Mouse (Mus musculus) stomach, postnatal 0 days (tissue): Measurements from ENCODE around the gene Pspc1. TPM values are rescaled to one million over a fixed set of nuclear protein-coding genes. Genes with fewer than 3 reads are reported as not detected.

ENCODE experiments used
- ATAC-seq: fragments of 200-750 bp; cut with Nextera tagmentation; 2 replicates; pipeline ENCODE4 v1.8.0; 2017; ENCODE audit not compliant: low FRiP score, low TSS enrichment
- DNase-seq: peaks from one replicate; pipeline ENCODE4 v3.0.0-alpha.2; 2016; ENCODE audit warnings: low spot score
- H3K27ac ChIP-seq: fragments of 300-500 bp; sonication (generic); replicated peaks from 2 replicates; pipeline ENCODE4 v1.5.1; 2014; ENCODE audit warnings: mild to moderate bottlenecking, control low read depth
- H3K27me3 ChIP-seq: fragments of 300-500 bp; sonication (generic); 2 replicates; pipeline ENCODE4 v1.6.1; 2014; ENCODE audit warnings: low read length; ENCODE audit not compliant: control insufficient read depth, insufficient read depth
- H3K36me3 ChIP-seq: fragments of 300-500 bp; sonication (generic); 2 replicates; pipeline ENCODE4 v1.6.1; 2014; ENCODE audit warnings: low read length, mixed read lengths; ENCODE audit not compliant: control insufficient read depth, insufficient read depth
- H3K4me1 ChIP-seq: fragments of 300-500 bp; sonication (generic); replicated peaks from 2 replicates; pipeline ENCODE4 v1.6.1; 2014; ENCODE audit warnings: antibody characterized with exemption; ENCODE audit not compliant: control insufficient read depth, insufficient read depth
- H3K4me2 ChIP-seq: fragments of 300-500 bp; sonication (generic); replicated peaks from 2 replicates; pipeline ENCODE4 v1.6.1; 2014; ENCODE audit warnings: low read depth, mild to moderate bottlenecking, control low read depth, moderate library complexity
- H3K4me3 ChIP-seq: fragments of 300-500 bp; sonication (generic); 2 replicates; pipeline ENCODE4 v1.5.1; 2014; ENCODE audit warnings: low read depth, low read length, control low read depth
- H3K9ac ChIP-seq: fragments of 300-500 bp; sonication (generic); 2 replicates; pipeline ENCODE4 v1.6.1; 2014; ENCODE audit warnings: mild to moderate bottlenecking, low read length, control low read depth, mixed read lengths
- H3K9me3 ChIP-seq: fragments of 300-500 bp; sonication (generic); 2 replicates; pipeline ENCODE4 v1.6.1; 2016; ENCODE audit warnings: low read length; ENCODE audit not compliant: control insufficient read depth
- CTCF ChIP-seq: IDR thresholded peaks from 2 replicates; pipeline ENCODE4 v1.5.1; 2016; ENCODE audit warnings: antibody characterized with exemption, low read depth, mild to moderate bottlenecking, moderate library complexity
- EP300 ChIP-seq: optimal IDR thresholded peaks from 2 replicates; pipeline ENCODE3; 2016; ENCODE audit warnings: antibody characterized with exemption
- WGBS: fragments of 180-500 bp; shearing (Covaris S2); extraction: QIAGEN DNeasy Blood & Tissue Kit; methylation state at CpG from one replicate; pipeline ENCODE4 v1.1.7; 2014; 5-methylcytosine and 5-hydroxymethylcytosine counted together
- polyA plus RNA-seq: library from polyadenylated mRNA; unstranded; fragments of >200 nt; fragmentation: Nextera tagmentation; extraction: Ambion mirVana; gene quantifications from 2 replicates; pipeline ENCODE4 v1.2.1, GENCODE M21; 2015

Pspc1 gene
- polyA plus RNA-seq, 1 experiment from 2014 or later = 11.8 TPM

DNA sequence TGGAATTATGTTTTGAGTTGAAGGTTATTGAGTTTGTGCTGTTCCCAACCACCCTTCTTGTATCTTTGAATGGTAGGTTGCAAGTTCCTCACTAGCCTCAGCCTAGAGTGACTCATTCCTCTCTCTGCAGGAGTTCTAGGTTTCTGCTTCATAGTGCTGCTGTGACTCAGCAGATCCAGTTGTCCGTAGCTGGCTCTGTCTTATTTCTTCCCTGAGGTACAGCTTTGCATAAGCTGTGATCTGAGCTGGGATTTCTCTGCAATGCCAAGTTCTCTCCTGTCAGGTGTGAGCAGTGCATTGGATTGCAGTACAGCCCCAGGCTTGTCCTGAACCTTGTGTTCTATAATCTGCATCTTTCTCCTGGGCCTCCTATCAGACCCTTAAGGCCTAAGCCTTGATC lies 88.3 kb downstream of the Pspc1 start:
- peaks cover 21% of the 10 kb centered on the region for H3K36me3 ChIP-seq
- TF ChIP-seq CTCF (no peak), EP300 (no peak)
- no peaks in the 10 kb centered on the region for H3K4me1 ChIP-seq

DNA sequence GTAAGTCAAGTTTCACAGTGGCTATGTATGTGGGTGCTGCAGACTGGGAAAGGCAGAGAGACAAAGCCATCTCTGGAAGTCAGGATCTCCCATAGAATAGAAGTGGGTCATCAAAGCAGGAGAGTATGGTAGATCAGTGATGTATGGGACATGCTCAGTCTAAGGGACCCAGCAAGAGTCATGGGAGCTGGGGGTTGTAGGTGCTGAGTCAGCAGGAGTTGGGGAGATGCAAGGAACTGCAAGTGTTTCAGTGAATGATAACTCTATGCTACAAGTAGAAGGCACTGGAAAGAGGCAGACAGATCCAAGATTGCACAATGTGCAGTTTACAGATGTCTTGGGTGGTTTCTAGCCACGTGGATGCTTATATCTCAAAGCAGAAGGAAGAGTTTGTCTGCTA lies 89.0 kb downstream of the Pspc1 start:
- H3K4me1 ChIP-seq = no peaks in the 10 kb centered on the region
- no peak overlapping the region for H3K4me2 ChIP-seq
- WGBS = 71% methylated on average over 1 of the region's 1 CpGs
- no peak overlapping the region for H3K4me3 ChIP-seq
- H3K9me3 ChIP-seq = no peaks in the 10 kb centered on the region
- H3K27me3 ChIP-seq = no peaks in the 10 kb centered on the region
- H3K9ac ChIP-seq = no peak overlapping the region
- H3K36me3 ChIP-seq = peaks cover 24% of the 10 kb centered on the region
- TF ChIP-seq CTCF (no peak), EP300 (no peak)
- DNase-seq (no peak), ATAC-seq (no peak)
- H3K27ac ChIP-seq = no peak overlapping the region

More for the DNA sequence above, 88.3 kb downstream of the Pspc1 start:
- ATAC-seq (no peak), DNase-seq (no peak)
- Histone ChIP-seq H3K9me3 (no peaks in the 10 kb centered on the region), H3K27me3 (no peaks in the 10 kb centered on the region), H3K4me3 (no peak overlapping the region), H3K4me2 (no peak overlapping the region), H3K9ac (no peak overlapping the region), H3K27ac (no peak overlapping the region)
- WGBS = 74% methylated on average over 1 of the region's 1 CpGs

DNA sequence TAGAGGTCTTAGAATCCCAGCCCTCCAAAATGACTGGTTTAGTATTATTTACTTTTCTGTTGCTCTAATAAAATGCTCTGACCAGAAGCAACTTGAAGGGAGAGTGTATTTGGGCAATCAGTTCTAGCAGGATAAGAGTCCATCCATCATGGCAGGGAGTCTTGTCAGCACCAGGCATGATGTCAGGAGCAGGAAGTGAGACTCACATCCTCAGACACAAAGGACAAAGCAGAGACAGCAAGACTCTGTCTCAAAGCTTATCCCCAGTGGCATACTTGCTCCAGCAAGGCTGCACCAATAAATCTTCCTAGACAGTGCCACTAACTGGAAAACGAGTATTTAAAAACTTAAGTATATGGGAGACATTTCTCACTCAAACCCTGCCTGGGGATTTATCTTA lies 92.7 kb downstream of the Pspc1 start:
- TF ChIP-seq EP300 (no peak), CTCF (no peak)
- Histone ChIP-seq H3K27ac (no peak overlapping the region), H3K27me3 (no peaks in the 10 kb centered on the region), H3K9me3 (no peaks in the 10 kb centered on the region), H3K4me2 (no peak overlapping the region), H3K4me3 (no peak overlapping the region), H3K4me1 (no peaks in the 10 kb centered on the region), H3K36me3 (peaks cover 20% of the 10 kb centered on the region), H3K9ac (no peak overlapping the region)
- no peak for ATAC-seq
- 28% methylated on average over 1 of the region's 1 CpGs for WGBS
- DNase-seq = no peak

Other genes starting within 250 kb of the Pspc1 start
- 1.9 and 2.2 TPM in 2 replicates for gene Cenpj, start 202.9 kb downstream of the Pspc1 start, polyA plus RNA-seq
- gene Parp4, start 202.7 kb downstream of the Pspc1 start, polyA plus RNA-seq = 6.6 and 7.2 TPM in 2 replicates
- 15.7 and 17.7 TPM in 2 replicates for gene Mphosph8, start 110.1 kb downstream of the Pspc1 start, polyA plus RNA-seq
- 14.9 and 16.0 TPM in 2 replicates for gene Zmym5, start 33.4 kb upstream of the Pspc1 start, polyA plus RNA-seq
- gene Zmym2, start 108.3 kb upstream of the Pspc1 start, polyA plus RNA-seq = 11.1 and 11.3 TPM in 2 replicates